In the genomic region with DNA sequence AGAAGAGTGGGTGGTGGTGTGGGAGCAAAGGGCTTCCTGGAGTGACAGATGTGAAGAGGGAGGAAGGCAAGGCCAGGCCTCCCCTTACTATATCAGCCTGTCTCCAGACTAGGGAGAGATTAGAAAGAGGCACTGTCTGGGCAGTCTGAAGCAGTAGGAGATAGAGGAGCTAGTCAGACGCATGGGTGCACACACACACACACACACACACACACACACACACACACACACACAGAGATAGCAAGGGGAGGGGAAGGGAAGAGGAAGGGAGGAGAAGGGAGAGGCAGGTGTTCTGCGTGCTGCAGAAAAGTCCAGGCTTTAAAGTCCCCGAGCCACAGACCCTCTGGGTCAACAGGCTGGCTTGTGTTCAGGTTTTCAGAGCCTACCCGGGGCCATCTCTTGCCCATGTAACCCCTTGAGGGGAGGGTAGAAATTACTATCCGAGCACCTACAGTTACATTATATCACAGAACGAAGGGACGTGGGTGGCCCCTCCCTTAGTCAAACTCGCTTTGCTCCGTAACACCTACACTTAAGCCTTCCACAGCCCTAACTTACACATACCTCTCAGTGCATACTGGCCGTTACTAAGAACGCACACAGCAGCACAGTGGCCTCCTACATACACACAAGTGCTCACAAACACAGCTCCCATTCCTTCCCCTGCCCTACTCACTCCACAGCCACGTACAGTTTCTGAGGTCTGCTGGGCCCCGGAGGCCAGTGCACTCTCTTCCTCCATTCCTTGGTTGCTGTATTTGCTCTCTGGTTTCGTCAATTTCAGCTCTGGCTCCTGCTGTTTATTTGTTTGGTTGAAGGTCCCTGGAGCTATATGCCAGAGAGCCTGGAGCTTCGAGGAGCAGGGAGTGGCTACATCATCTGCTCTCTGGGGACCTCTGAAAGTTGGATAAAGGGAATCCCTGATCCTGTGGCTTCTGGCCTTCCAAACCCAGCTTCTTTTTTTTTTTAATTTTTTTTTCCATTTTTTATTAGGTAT, we compare ENCODE assay signal across 9 mouse cellular contexts. TPM values are rescaled to one million over a fixed set of nuclear protein-coding genes. Genes with fewer than 3 reads are reported as not detected.
A peak's percentile ranks its signal among the peaks of the same experiment; 100 is the strongest.
DNase-seq lines count a peak whose midpoint lies in the region; ATAC-seq lines count a peak whose summit lies in the region.
"Had no signal": no experiment of that assay in that cellular context is flagged by ENCODE, and none has a peak within 500 bp of the region (broad histone marks: within the 10 kb centered on the region; RNA-seq: fewer than 3 reads in every experiment).

No protein-coding gene starts in this region.

- peak; percentile 8 to 15 for DNase-seq in cerebellum, postnatal 10 days
- DNase-seq in cerebellum, postnatal 14 days = no peak
- no peak for DNase-seq in lung, postnatal 10 days
- no peak for DNase-seq in thymus, postnatal 14 days
- DNase-seq in ovary, postnatal 10 days (ENCODE audit: low spot score) = no peak

- H3K4me3 ChIP-seq in lung, embryonic 16.5 days (ENCODE audit: low read length) = no peak overlapping the region
- no peak overlapping the region for H3K4me3 ChIP-seq in intestine, embryonic 15.5 days (replicated peaks)
- no peak overlapping the region for H3K4me3 ChIP-seq in stomach, embryonic 16.5 days (replicated peaks; ENCODE audit: low read length)
- H3K4me3 ChIP-seq: forebrain, embryonic 12.5 days had no signal

- ATAC-seq in lung, embryonic 16.5 days (ENCODE audit: low read depth) = no peak
- ATAC-seq in intestine, embryonic 15.5 days = peak; percentile 94
- peak; percentile 68 for ATAC-seq in stomach, embryonic 16.5 days (ENCODE audit: insufficient read depth, low FRiP score)

- WGBS in lung, embryonic 16.5 days = 39% methylated on average over 15 of the region's 15 CpGs
- 45% methylated on average over 15 of the region's 15 CpGs for WGBS in intestine, embryonic 15.5 days
- WGBS in stomach, embryonic 16.5 days = 45% methylated on average over 15 of the region's 15 CpGs

- peaks cover 48% of the 10 kb centered on the region for H3K4me1 ChIP-seq in lung, embryonic 16.5 days (replicated peaks; ENCODE audit: control insufficient read depth, insufficient read depth, low read length)
- peaks cover 31% of the 10 kb centered on the region for H3K4me1 ChIP-seq in intestine, embryonic 15.5 days (replicated peaks)
- H3K4me1 ChIP-seq in stomach, embryonic 16.5 days (ENCODE audit: control insufficient read depth, insufficient read depth, low read length) = peaks cover 45% of the 10 kb centered on the region

- H3K9me3 ChIP-seq in lung, embryonic 16.5 days (ENCODE audit: control insufficient read depth, low read length) = no peaks in the 10 kb centered on the region
- H3K9me3 ChIP-seq in intestine, embryonic 15.5 days = no peaks in the 10 kb centered on the region
- H3K9me3 ChIP-seq in stomach, embryonic 16.5 days (replicated peaks; ENCODE audit: control insufficient read depth, low read length) = no peaks in the 10 kb centered on the region
- H3K9me3 ChIP-seq: forebrain, embryonic 12.5 days had no signal

- no peaks in the 10 kb centered on the region for H3K27me3 ChIP-seq in lung, embryonic 16.5 days (ENCODE audit: control insufficient read depth, insufficient read depth, low read depth, low read length)
- no peaks in the 10 kb centered on the region for H3K27me3 ChIP-seq in intestine, embryonic 15.5 days (replicated peaks)
- no peaks in the 10 kb centered on the region for H3K27me3 ChIP-seq in stomach, embryonic 16.5 days (ENCODE audit: control insufficient read depth, insufficient read depth, low read length)
- H3K27me3 ChIP-seq: forebrain, embryonic 12.5 days had no signal

- H3K27ac ChIP-seq in lung, embryonic 16.5 days (ENCODE audit: low read length) = peak overlapping the region; percentile 53; the same call in 1 of the 2 replicates
- H3K27ac ChIP-seq in intestine, embryonic 15.5 days = peak overlapping the region; percentile 82
- peak overlapping the region; percentile 64; the same call in 1 of the 2 replicates for H3K27ac ChIP-seq in stomach, embryonic 16.5 days (ENCODE audit: low read length)
- H3K27ac ChIP-seq: forebrain, embryonic 12.5 days had no signal

- H3K36me3 ChIP-seq in lung, embryonic 16.5 days (ENCODE audit: control insufficient read depth, insufficient read depth, low read length) = no peaks in the 10 kb centered on the region
- H3K36me3 ChIP-seq in intestine, embryonic 15.5 days = no peaks in the 10 kb centered on the region
- no peaks in the 10 kb centered on the region for H3K36me3 ChIP-seq in stomach, embryonic 16.5 days (ENCODE audit: control insufficient read depth, insufficient read depth, low read length)
- H3K36me3 ChIP-seq: forebrain, embryonic 12.5 days had no signal

- H3K4me2 ChIP-seq in lung, embryonic 16.5 days (ENCODE audit: low read depth, low read length) = no peak overlapping the region
- H3K4me2 ChIP-seq in intestine, embryonic 15.5 days (replicated peaks) = peak overlapping the region; percentile 39
- H3K4me2 ChIP-seq in stomach, embryonic 16.5 days (ENCODE audit: low read depth, low read length) = no peak overlapping the region
- H3K4me2 ChIP-seq: forebrain, embryonic 12.5 days had no signal

- H3K9ac ChIP-seq in lung, embryonic 16.5 days (ENCODE audit: low read length) = peak overlapping the region; percentile 4; the same call in 1 of the 2 replicates
- H3K9ac ChIP-seq in intestine, embryonic 15.5 days = peak overlapping the region; percentile 30
- peak overlapping the region; percentile 7; the same call in 1 of the 2 replicates for H3K9ac ChIP-seq in stomach, embryonic 16.5 days (ENCODE audit: low read length)
- H3K9ac ChIP-seq: forebrain, embryonic 12.5 days had no signal

RNA-seq across cellular contexts. Expression of a gene that starts 12.9 kb away (rescaled TPM):
- 38.2 and 39.3 TPM in 2 replicates for polyA plus RNA-seq in lung, embryonic 16.5 days (2015; fragmentation: Nextera tagmentation; extraction: Ambion mirVana)
- polyA plus RNA-seq in intestine, embryonic 15.5 days (2015; fragmentation: Nextera tagmentation; extraction: Ambion mirVana) = 146 and 161 TPM in 2 replicates
- polyA plus RNA-seq in stomach, embryonic 16.5 days (2015; fragmentation: Nextera tagmentation; extraction: Ambion mirVana) = 50.5 and 53.1 TPM in 2 replicates

Comparison
In these comparisons a context has a peak if more than half of its experiments do, and no peak if none do; other contexts are left out.
1. DNase-seq: peak in cerebellum, postnatal 10 days (2 of 2); none in cerebellum, postnatal 14 days (0 of 2), lung, postnatal 10 days (single experiment), thymus, postnatal 14 days (single experiment) and ovary, postnatal 10 days (single experiment).
2. Peak in every context shown above with its lines, with median percentiles within 50 percentile points of each other: H3K27ac ChIP-seq and H3K9ac ChIP-seq.